Mouse (Mus musculus) layer of hippocampus, postnatal 25 days (tissue): ENCODE data around the gene Tspan32. TPM values are rescaled to one million over a fixed set of nuclear protein-coding genes. Genes with fewer than 3 reads are reported as not detected.

Experiments used
- DNase-seq, 2 experiments: peaks; one replicate each; pipeline ENCODE4 v3.0.0; 2022; ENCODE audit warnings: mixed read lengths in 2 of 2, low spot score in 1 of 2; ENCODE audit errors: extremely low spot score in 1 of 2
- total RNA-seq, 2 experiments: library from RNA; stranded (reverse); gene quantifications; 2 replicates each; pipeline ENCODE4 v1.2.3; 2021

Tspan32 gene
- total RNA-seq, 2 experiments from 2014 or later = not detected

GRCm38 (mm10) chr7:143053008-143053899 is 48.4 kb downstream of the Tspan32 start:
- DNase-seq = peak; percentile 54 to 55

GRCm38 (mm10) chr7:143053961-143054611 is 49.2 kb downstream of the Tspan32 start:
- DNase-seq = no peak

- no peak for DNase-seq
Measured at GRCm38 (mm10) chr7:143054612-143054965, 49.7 kb downstream of the Tspan32 start.

- DNase-seq = no peak
Measured at GRCm38 (mm10) chr7:143055001-143055400, 50.2 kb downstream of the Tspan32 start.

- no peak for DNase-seq
Measured at GRCm38 (mm10) chr7:143055499-143056186, 50.8 kb downstream of the Tspan32 start.

GRCm38 (mm10) chr7:143057023-143057422 is 52.2 kb downstream of the Tspan32 start:
- no peak for DNase-seq

GRCm38 (mm10) chr7:143057667-143058220 is 52.9 kb downstream of the Tspan32 start:
- no peak for DNase-seq

GRCm38 (mm10) chr7:143058221-143058697 is 53.4 kb downstream of the Tspan32 start:
- no peak for DNase-seq

- DNase-seq = peak in 1 of 2 experiments; percentile 37
Measured at GRCm38 (mm10) chr7:143059202-143059870, 54.5 kb downstream of the Tspan32 start.

GRCm38 (mm10) chr7:143062704-143063103 is 57.9 kb downstream of the Tspan32 start:
- DNase-seq = no peak

GRCm38 (mm10) chr7:143064226-143064625 is 59.4 kb downstream of the Tspan32 start:
- DNase-seq = no peak

- DNase-seq = no peak
Measured at GRCm38 (mm10) chr7:143065692-143066091, 60.8 kb downstream of the Tspan32 start.

- DNase-seq = no peak
Measured at GRCm38 (mm10) chr7:143067469-143067868, 62.6 kb downstream of the Tspan32 start.

- no peak for DNase-seq
Measured at GRCm38 (mm10) chr7:143067897-143068296, 63.1 kb downstream of the Tspan32 start.

GRCm38 (mm10) chr7:143068316-143068881 is 63.6 kb downstream of the Tspan32 start:
- DNase-seq = peak in 1 of 2 experiments; percentile 49

GRCm38 (mm10) chr7:143068882-143069591 is 64.2 kb downstream of the Tspan32 start, which contains the start of gene Tssc4:
Gene Tssc4, plus strand, starts transcription at chr7:143069249.
- DNase-seq = peak; percentile 88 to 91
